Mouse (Mus musculus) ES-Bruce4 (cell line): ENCODE measurements around the gene Wnk4. TPM values are rescaled to one million over a fixed set of nuclear protein-coding genes. Genes with fewer than 3 reads are reported as not detected.

ENCODE experiments used
- H3K27ac ChIP-seq: 2 replicates; pipeline ENCODE4 v1.5.1; 2012; ENCODE audit warnings: low read length, inconsistent platforms; ENCODE audit not compliant: insufficient read depth
- H3K27me3 ChIP-seq: 2 replicates; pipeline ENCODE4 v1.6.1; 2012; ENCODE audit warnings: mild to moderate bottlenecking, low read length, inconsistent platforms; ENCODE audit not compliant: control insufficient read depth, poor library complexity, insufficient read depth, severe bottlenecking
- H3K36me3 ChIP-seq: 2 replicates; pipeline ENCODE4 v1.6.1; 2012; ENCODE audit warnings: inconsistent platforms, mild to moderate bottlenecking, low read length, moderate library complexity; ENCODE audit not compliant: control insufficient read depth, poor library complexity, insufficient read depth, severe bottlenecking
- H3K4me1 ChIP-seq: one replicate; pipeline ENCODE4 v1.8.1; 2011; ENCODE audit warnings: low read length; ENCODE audit not compliant: control insufficient read depth, insufficient read depth
- H3K4me3 ChIP-seq: 2 replicates; pipeline ENCODE4 v1.5.1; 2011; ENCODE audit warnings: low read depth, mild to moderate bottlenecking, low read length
- H3K9ac ChIP-seq: 2 replicates; pipeline ENCODE4 v1.6.1; 2012; ENCODE audit warnings: low read depth, mild to moderate bottlenecking, inconsistent platforms; ENCODE audit not compliant: poor library complexity, severe bottlenecking
- H3K9me3 ChIP-seq: replicated peaks from 2 replicates; pipeline ENCODE4 v1.6.1; 2012; ENCODE audit warnings: mild to moderate bottlenecking, low read length, inconsistent platforms; ENCODE audit not compliant: control insufficient read depth, poor library complexity, insufficient read depth, severe bottlenecking
- CTCF ChIP-seq: IDR thresholded peaks from one replicate; pipeline ENCODE4 v1.8.1; 2011; ENCODE audit warnings: low read depth, low read length
- EP300 ChIP-seq: IDR thresholded peaks from 2 replicates; pipeline ENCODE4 v1.6.1; 2011; ENCODE audit warnings: low read depth, low read length; ENCODE audit not compliant: insufficient read depth
- POLR2A ChIP-seq: IDR thresholded peaks from one replicate; pipeline ENCODE4 v1.8.1; 2011; ENCODE audit warnings: low read length; ENCODE audit not compliant: insufficient read depth
- polyA plus RNA-seq: library from polyadenylated mRNA; stranded (reverse); fragments of >200 nt; gene quantifications from 2 replicates; pipeline ENCODE4 v1.2.4, GENCODE M21; 2011; ENCODE audit warnings: low read depth; ENCODE audit not compliant: missing spikeins, insufficient read depth, insufficient read length

Wnk4 gene
- polyA plus RNA-seq, 1 experiment: 0.96 TPM

DNA sequence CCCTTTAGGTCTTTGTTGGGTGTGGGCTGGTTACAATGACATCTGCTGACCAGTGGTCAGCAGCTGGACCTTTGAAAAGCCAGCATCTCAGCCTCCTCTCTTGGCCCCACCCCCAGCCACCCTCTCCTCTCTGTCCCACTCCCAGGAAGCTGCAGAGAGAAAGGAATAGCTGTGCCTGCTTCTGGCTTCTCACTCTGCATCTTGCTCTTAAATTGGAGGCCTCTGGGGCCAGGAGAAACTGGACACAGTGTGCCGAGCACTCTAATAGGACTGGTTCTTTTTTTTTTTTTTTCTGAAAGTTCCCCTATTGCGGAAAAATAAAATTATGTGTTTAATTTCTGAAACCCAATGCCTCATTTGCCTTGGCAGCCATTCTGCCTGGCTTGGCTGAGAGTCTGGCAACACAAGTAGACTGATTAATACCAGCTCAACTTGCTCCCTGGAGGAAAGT lies 30.3 kb upstream of the Wnk4 start:
- Histone ChIP-seq H3K27me3 (no peaks in the 10 kb centered on the region), H3K36me3 (no peaks in the 10 kb centered on the region), H3K9me3 (no peaks in the 10 kb centered on the region), H3K4me1 (peaks cover 3% of the 10 kb centered on the region), H3K27ac (no peak overlapping the region), H3K4me3 (no peak overlapping the region), H3K9ac (no peak overlapping the region)
- TF ChIP-seq EP300 (no peak), CTCF (no peak), POLR2A (no peak)

DNA sequence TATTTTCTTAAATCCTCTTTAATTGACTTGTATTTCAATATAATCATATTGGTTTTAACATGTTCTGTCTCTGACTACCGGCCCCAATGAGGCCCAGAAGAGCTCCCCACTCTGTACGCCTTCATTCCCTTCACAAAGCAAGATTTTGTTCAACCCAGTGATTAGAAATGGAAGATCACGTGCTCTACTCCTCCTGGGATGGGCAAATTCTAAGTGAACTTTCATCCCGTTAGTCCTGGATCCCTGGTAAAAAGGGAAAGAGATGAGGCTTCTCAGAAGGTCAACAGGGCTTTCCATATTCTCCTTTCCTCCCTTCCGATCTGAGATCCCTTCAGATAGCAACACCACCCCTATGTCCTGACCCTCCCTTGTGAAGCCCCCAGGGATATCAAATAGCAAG lies 29.8 kb upstream of the Wnk4 start:
- Histone ChIP-seq H3K9me3 (no peaks in the 10 kb centered on the region), H3K9ac (no peak overlapping the region), H3K27ac (peak overlapping the region; percentile 17; the same call in 1 of the 2 replicates), H3K27me3 (no peaks in the 10 kb centered on the region), H3K4me1 (peaks cover 3% of the 10 kb centered on the region), H3K4me3 (no peak overlapping the region), H3K36me3 (no peaks in the 10 kb centered on the region)
- no peak for TF ChIP-seq POLR2A
- TF ChIP-seq EP300: no peak
- TF ChIP-seq CTCF: no peak

DNA sequence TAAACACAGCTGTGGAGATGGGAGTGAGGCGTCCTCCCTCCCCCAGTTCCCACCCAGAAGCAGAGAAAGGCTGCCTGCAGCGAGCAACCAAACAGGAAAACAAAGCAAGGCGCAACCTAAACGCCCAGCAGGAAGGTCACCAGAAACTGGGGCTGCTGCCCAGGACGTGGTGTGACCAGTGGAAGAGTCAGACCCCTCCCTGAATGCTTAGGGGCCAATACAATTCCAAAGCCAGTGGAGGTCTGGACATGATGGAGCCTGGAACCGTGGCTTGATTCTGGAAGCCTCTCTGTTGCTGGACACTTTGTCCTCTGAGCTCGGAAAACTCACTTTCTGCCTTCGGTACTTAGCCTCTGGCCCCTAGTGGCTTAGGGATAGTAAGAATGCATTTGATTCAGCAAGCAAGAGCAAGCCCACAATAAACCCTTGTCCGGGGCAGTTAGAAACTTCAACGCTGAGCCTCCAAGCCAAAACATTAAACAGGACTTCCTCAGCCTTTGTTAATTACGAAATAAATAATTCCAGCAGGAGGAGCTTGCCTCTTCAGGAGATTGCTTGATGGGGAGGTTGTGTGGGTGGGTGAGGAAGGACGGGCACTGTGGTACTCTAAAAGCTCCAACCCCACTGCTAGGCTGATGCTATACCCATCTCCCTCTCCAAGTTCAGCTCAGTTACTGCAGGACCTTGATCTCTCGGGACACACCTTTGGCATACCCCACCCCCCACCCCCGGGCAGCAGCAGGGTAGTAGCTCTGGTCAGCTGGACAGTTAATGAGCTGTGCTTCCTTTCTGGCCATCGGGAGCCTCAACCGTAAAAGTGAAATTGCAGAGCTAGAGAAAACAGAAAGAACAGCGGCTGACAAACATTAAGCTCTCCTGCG lies 29.1 kb upstream of the Wnk4 start:
- Histone ChIP-seq H3K9ac (no peak overlapping the region), H3K4me3 (no peak overlapping the region)

DNA sequence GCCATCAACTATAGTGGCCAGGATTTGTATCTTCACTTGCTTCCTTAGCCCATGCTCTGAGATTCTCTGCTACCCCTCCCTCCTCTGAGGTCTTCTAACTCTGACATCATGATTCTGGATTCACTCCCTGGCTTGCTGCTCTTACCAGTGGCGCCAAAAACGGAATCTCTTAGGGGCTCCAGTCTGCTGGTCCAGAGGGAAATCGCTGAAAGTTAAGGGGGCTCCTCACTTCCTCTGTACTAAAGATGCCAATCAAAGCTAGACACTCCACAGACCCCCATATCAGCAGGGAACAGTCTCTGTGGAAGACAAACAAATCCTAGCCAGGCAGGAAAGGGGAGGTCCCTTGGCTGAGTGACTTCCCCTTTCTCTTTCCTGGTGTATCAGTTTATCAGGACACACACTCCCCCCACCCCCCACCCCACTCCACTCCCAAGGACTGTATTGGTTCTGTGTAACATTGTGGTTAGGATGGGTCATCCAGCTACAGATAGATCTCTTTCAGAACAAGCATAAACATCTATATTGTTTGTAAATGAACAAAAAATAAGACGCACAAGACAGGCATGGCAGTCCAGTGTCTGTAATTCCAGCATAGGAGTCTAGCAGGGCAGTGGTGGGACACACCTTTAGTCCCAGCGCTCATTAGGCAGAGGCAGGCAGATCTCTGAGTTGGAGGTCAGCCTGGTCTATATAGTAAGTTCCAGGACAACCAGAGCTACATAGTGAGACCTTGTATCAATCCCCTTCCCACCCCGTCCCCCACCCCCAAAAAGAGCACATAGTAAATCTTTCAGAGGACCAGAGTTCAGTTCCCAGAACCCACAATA lies 28.1 kb upstream of the Wnk4 start:
- Histone ChIP-seq H3K27ac (no peak overlapping the region), H3K27me3 (no peaks in the 10 kb centered on the region), H3K4me3 (no peak overlapping the region), H3K9me3 (no peaks in the 10 kb centered on the region), H3K9ac (peak overlapping the region; percentile 34; the same call in 1 of the 2 replicates), H3K4me1 (peaks cover 3% of the 10 kb centered on the region), H3K36me3 (no peaks in the 10 kb centered on the region)
- TF ChIP-seq EP300 (no peak), CTCF (no peak), POLR2A (no peak)

More for the DNA sequence above, 29.1 kb upstream of the Wnk4 start:
- Histone ChIP-seq H3K27me3 (no peaks in the 10 kb centered on the region), H3K9me3 (no peaks in the 10 kb centered on the region), H3K27ac (0 out of 2 replicates have a peak overlapping the region, but pooled peaks have one; percentile 18), H3K4me1 (peaks cover 3% of the 10 kb centered on the region), H3K36me3 (no peaks in the 10 kb centered on the region)
- no peak for TF ChIP-seq CTCF
- no peak for TF ChIP-seq POLR2A
- peak; percentile 93 for TF ChIP-seq EP300

DNA sequence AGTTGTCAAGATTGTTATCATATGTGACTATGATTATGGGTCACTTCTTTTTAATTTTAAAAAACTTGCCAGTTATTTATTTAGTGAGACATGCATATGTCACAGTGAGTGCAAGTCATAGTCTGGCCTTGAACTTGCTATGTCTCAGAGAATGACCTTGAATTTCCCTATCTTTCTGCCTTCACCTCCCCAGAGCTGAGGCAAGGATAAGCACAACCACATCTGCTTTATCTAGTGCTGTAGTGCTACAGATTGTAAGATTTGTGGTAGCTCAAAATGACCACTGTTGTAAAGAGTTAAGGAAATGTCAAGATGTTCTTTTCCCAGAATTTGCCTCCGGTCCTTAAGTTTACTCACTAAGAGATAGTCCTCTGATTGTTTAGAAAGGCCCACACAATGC lies 27.1 kb upstream of the Wnk4 start:
- H3K9me3 ChIP-seq: no peaks in the 10 kb centered on the region
- H3K27me3 ChIP-seq: no peaks in the 10 kb centered on the region
- peaks cover 3% of the 10 kb centered on the region for H3K4me1 ChIP-seq
- no peak overlapping the region for H3K27ac ChIP-seq
- TF ChIP-seq POLR2A (no peak), CTCF (no peak), EP300 (no peak)
- H3K9ac ChIP-seq: no peak overlapping the region
- H3K36me3 ChIP-seq: no peaks in the 10 kb centered on the region
- no peak overlapping the region for H3K4me3 ChIP-seq

DNA sequence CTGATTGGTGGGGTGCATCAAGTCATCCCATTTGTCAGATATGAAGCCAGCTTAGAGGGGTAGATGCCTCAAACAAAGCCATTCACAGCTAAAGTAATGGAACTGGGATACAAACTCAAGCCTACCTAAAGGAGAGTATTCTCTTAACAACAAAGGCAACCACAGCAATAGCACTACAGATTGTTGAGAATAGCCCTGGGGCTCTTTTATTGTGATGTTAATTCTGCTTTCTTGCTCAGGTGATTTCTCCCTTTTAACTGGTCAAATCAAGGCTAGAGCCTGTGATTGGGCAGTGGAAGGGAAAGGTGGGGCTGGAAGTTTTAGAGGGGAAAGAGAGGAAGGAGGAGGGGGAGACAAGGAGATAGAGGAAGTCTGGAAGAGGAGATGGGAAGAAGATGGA lies 26.2 kb upstream of the Wnk4 start:
- Histone ChIP-seq H3K36me3 (no peaks in the 10 kb centered on the region), H3K9me3 (no peaks in the 10 kb centered on the region), H3K27ac (peak overlapping the region; percentile 70), H3K27me3 (no peaks in the 10 kb centered on the region), H3K4me3 (peak overlapping the region; percentile 53), H3K9ac (no peak overlapping the region), H3K4me1 (peaks cover 3% of the 10 kb centered on the region)
- TF ChIP-seq POLR2A (no peak), CTCF (no peak), EP300 (no peak)
